Mouse (Mus musculus): ENCODE measurements at regions not wholly inside any gene's neighbourhood (a gene's known extent, or its start where the extent isn't known, plus 50 kb on each side); places are given as distances from the start of the nearest gene placed in this dataset.

- peaks cover 21% of the 10 kb centered on the region for H3K36me3 ChIP-seq (ENCODE audit: control insufficient read depth)
- H3K27me3 ChIP-seq (ENCODE audit: control insufficient read depth): no peaks in the 10 kb centered on the region
- H3K4me3 ChIP-seq (replicated peaks): peak overlapping the region; percentile 44
- H3K9me3 ChIP-seq (ENCODE audit: control insufficient read depth, low read length): peaks cover 13% of the 10 kb centered on the region
- TF ChIP-seq GATA1 (IDR thresholded peaks at IDR 0.05; ENCODE audit: low read length): peak; percentile 48; the same call in 1 of the 2 replicates
- peak; percentile 80 for TF ChIP-seq TAL1 (IDR thresholded peaks at IDR 0.05; ENCODE audit: low read length)
- H3K4me1 ChIP-seq (ENCODE audit: control insufficient read depth): peaks cover 78% of the 10 kb centered on the region
These were observed 129.5 kb downstream of the Gadd45g start for GRCm38 (mm10) chr13:51975801-51976601.

- no peak for TF ChIP-seq TAL1 (IDR thresholded peaks at IDR 0.05; ENCODE audit: low read length)
- no peak for TF ChIP-seq GATA1 (IDR thresholded peaks at IDR 0.05; ENCODE audit: low read length)
- Histone ChIP-seq H3K4me3 (replicated peaks) (no peak overlapping the region), H3K36me3 (ENCODE audit: control insufficient read depth) (peaks cover 21% of the 10 kb centered on the region), H3K9me3 (ENCODE audit: control insufficient read depth, low read length) (peaks cover 13% of the 10 kb centered on the region), H3K27me3 (ENCODE audit: control insufficient read depth) (no peaks in the 10 kb centered on the region), H3K4me1 (ENCODE audit: control insufficient read depth) (peaks cover 79% of the 10 kb centered on the region)
These were observed 130.2 kb downstream of the Gadd45g start for GRCm38 (mm10) chr13:51976620-51977214.

GRCm38 (mm10) chr13:51979301-51979977 is 133.0 kb downstream of the Gadd45g start:
- TF ChIP-seq TAL1 (IDR thresholded peaks at IDR 0.05; ENCODE audit: low read length): peak; percentile 58; the same call in 2 of the 3 replicates
- no peak for TF ChIP-seq GATA1 (IDR thresholded peaks at IDR 0.05; ENCODE audit: low read length)
- H3K4me1 ChIP-seq (ENCODE audit: control insufficient read depth): peaks cover 66% of the 10 kb centered on the region
- peak overlapping the region; percentile 11 for H3K4me3 ChIP-seq (replicated peaks)
- H3K36me3 ChIP-seq (ENCODE audit: control insufficient read depth): peaks cover 21% of the 10 kb centered on the region
- peaks cover 13% of the 10 kb centered on the region for H3K9me3 ChIP-seq (ENCODE audit: control insufficient read depth, low read length)
- H3K27me3 ChIP-seq (ENCODE audit: control insufficient read depth): no peaks in the 10 kb centered on the region

GRCm38 (mm10) chr13:51980344-51980743 is 133.9 kb downstream of the Gadd45g start:
- no peak for TF ChIP-seq GATA1 (IDR thresholded peaks at IDR 0.05; ENCODE audit: low read length)
- no peak for TF ChIP-seq TAL1 (IDR thresholded peaks at IDR 0.05; ENCODE audit: low read length)
- Histone ChIP-seq H3K36me3 (ENCODE audit: control insufficient read depth) (peaks cover 21% of the 10 kb centered on the region), H3K4me1 (ENCODE audit: control insufficient read depth) (peaks cover 57% of the 10 kb centered on the region), H3K27me3 (ENCODE audit: control insufficient read depth) (no peaks in the 10 kb centered on the region), H3K4me3 (replicated peaks) (no peak overlapping the region), H3K9me3 (ENCODE audit: control insufficient read depth, low read length) (peaks cover 13% of the 10 kb centered on the region)

- H3K4me1 ChIP-seq (ENCODE audit: control insufficient read depth): peaks cover 31% of the 10 kb centered on the region
- peaks cover 6% of the 10 kb centered on the region for H3K36me3 ChIP-seq (ENCODE audit: control insufficient read depth)
- peaks cover 5% of the 10 kb centered on the region for H3K9me3 ChIP-seq (ENCODE audit: control insufficient read depth, low read length)
- no peak overlapping the region for H3K4me3 ChIP-seq (replicated peaks)
- no peak for TF ChIP-seq GATA1 (IDR thresholded peaks at IDR 0.05; ENCODE audit: low read length)
- TF ChIP-seq TAL1 (IDR thresholded peaks at IDR 0.05; ENCODE audit: low read length): no peak
- no peaks in the 10 kb centered on the region for H3K27me3 ChIP-seq (ENCODE audit: control insufficient read depth)
These were observed 136.5 kb downstream of the Gadd45g start for GRCm38 (mm10) chr13:51983002-51983401.

- no peak for TF ChIP-seq GATA1 (IDR thresholded peaks at IDR 0.05; ENCODE audit: low read length)
- no peak for TF ChIP-seq TAL1 (IDR thresholded peaks at IDR 0.05; ENCODE audit: low read length)
- Histone ChIP-seq H3K36me3 (ENCODE audit: control insufficient read depth) (peaks cover 2% of the 10 kb centered on the region; the same call in 1 of the 2 replicates), H3K4me1 (ENCODE audit: control insufficient read depth) (peaks cover 25% of the 10 kb centered on the region), H3K9me3 (ENCODE audit: control insufficient read depth, low read length) (peaks cover 2% of the 10 kb centered on the region; the same call in 1 of the 2 replicates), H3K27me3 (ENCODE audit: control insufficient read depth) (no peaks in the 10 kb centered on the region), H3K4me3 (replicated peaks) (no peak overlapping the region)
These were observed 137.1 kb downstream of the Gadd45g start for GRCm38 (mm10) chr13:51983575-51983974.

- H3K4me3 ChIP-seq (replicated peaks): no peak overlapping the region
- H3K4me1 ChIP-seq (ENCODE audit: control insufficient read depth): no peaks in the 10 kb centered on the region; the same call in 1 of the 2 replicates
- H3K36me3 ChIP-seq (ENCODE audit: control insufficient read depth): no peaks in the 10 kb centered on the region
- no peaks in the 10 kb centered on the region for H3K27me3 ChIP-seq (ENCODE audit: control insufficient read depth)
- TF ChIP-seq TAL1 (IDR thresholded peaks at IDR 0.05; ENCODE audit: low read length): no peak
- TF ChIP-seq GATA1 (IDR thresholded peaks at IDR 0.05; ENCODE audit: low read length): no peak
- no peaks in the 10 kb centered on the region for H3K9me3 ChIP-seq (ENCODE audit: control insufficient read depth, low read length)
These were observed 144.9 kb downstream of the Gadd45g start for GRCm38 (mm10) chr13:51991339-51991738.

- Histone ChIP-seq H3K27me3 (ENCODE audit: control insufficient read depth) (no peaks in the 10 kb centered on the region), H3K36me3 (ENCODE audit: control insufficient read depth) (no peaks in the 10 kb centered on the region), H3K9me3 (ENCODE audit: control insufficient read depth, low read length) (no peaks in the 10 kb centered on the region), H3K4me1 (ENCODE audit: control insufficient read depth) (no peaks in the 10 kb centered on the region; the same call in none of the 2 replicates), H3K4me3 (replicated peaks) (no peak overlapping the region)
- TF ChIP-seq GATA1 (IDR thresholded peaks at IDR 0.05; ENCODE audit: low read length) (no peak), TAL1 (IDR thresholded peaks at IDR 0.05; ENCODE audit: low read length) (no peak)
These were observed 146.4 kb downstream of the Gadd45g start for GRCm38 (mm10) chr13:51992878-51993277.

- no peak for TF ChIP-seq TAL1 (IDR thresholded peaks at IDR 0.05; ENCODE audit: low read length)
- no peak for TF ChIP-seq GATA1 (IDR thresholded peaks at IDR 0.05; ENCODE audit: low read length)
- Histone ChIP-seq H3K4me1 (ENCODE audit: control insufficient read depth) (peaks cover 13% of the 10 kb centered on the region), H3K36me3 (ENCODE audit: control insufficient read depth) (no peaks in the 10 kb centered on the region), H3K27me3 (ENCODE audit: control insufficient read depth) (no peaks in the 10 kb centered on the region), H3K9me3 (ENCODE audit: control insufficient read depth, low read length) (no peaks in the 10 kb centered on the region), H3K4me3 (replicated peaks) (no peak overlapping the region)
These were observed 149.7 kb downstream of the Gadd45g start for GRCm38 (mm10) chr13:51996163-51996562.

All from erythroblast, embryonic 14.5 days (primary cell).